Mouse (Mus musculus): ENCODE results near the gene BC030867.
"Not testable (repeated sequence)": the region's sequence is repeated elsewhere in the genome, so short reads cannot be mapped to it uniquely, and the experiment has no call there.

Gene BC030867

GRCm38 (mm10) chr11:102249351-102250090 lies 839 bp downstream of the BC030867 start:
- DNase-seq (ENCODE audit: low spot score in 2 of 2), result no peak

DNA sequence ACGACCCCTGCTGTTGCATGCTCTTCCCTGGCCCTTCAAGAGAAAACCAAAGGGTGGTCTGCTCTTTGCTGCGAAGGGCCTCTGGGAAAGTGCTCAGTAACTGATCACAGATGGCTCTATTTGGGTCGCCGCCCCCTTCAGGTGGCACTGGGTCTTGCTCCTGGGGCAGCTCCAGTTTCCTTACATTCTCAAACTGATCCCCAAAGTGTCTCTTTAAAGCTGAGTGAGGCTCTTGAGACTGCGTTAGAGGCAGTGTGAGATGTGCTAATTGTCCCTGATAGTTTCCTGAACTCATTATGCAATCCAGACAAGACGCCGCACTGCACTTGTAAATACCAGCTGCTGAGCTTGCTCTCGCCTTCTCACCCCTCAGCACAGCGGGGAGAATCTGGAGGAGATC lies 8.8 kb downstream of the BC030867 start:
- no peak for DNase-seq (ENCODE audit: low spot score in 2 of 2)

GRCm38 (mm10) chr11:102258095-102258494 lies 9.4 kb downstream of the BC030867 start:
- DNase-seq (ENCODE audit: low spot score in 2 of 2), result no peak

DNA sequence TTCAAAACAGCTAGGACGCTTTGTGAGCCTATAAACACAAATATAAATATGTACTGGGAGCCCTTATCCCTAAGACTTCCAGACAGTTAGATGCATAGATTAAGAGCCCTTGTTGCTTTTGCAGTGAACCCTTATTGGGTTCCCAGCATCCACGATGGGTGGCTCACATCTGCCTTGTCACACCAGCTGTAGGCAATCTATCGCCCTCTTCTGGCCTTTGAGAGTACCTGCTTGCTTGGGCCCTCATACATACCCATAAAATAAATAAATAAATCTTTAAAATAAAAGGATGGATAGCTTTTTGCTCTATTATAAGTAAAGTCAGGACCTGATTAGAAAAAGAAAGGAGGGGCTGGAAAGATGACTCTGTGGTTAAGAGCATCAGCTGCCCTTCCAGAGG lies 9.8 kb downstream of the BC030867 start:
- DNase-seq (ENCODE audit: low spot score in 2 of 2), result no peak

- DNase-seq (ENCODE audit: low spot score in 2 of 2), result no peak
Measured at GRCm38 (mm10) chr11:102263211-102263610, 14.5 kb downstream of the BC030867 start.

- DNase-seq (ENCODE audit: low spot score in 2 of 2), result no peak
Measured at GRCm38 (mm10) chr11:102265816-102266215, 17.1 kb downstream of the BC030867 start.

- DNase-seq (ENCODE audit: low spot score in 2 of 2), result no peak
Measured at GRCm38 (mm10) chr11:102266631-102267355, 18.1 kb downstream of the BC030867 start.

DNA sequence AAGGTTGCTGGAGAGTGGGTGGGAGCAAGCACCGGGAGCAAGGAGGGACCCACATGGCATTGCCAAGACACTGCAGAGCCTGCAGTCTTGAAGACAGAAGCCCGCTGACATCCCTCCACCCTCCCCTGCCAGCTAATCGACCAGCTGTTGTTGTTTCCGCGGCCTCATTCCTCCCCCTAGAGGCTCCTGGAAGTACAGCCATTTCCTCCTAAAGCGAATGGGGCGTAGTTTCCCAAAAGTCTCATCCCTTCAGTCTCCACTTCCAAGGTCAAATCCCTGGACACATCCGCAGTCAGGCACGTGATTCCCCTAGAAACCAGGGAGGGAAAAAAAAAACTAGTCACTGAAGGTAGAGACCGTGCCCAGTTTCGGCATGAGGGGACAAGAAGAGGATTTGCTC lies 18.8 kb downstream of the BC030867 start:
- DNase-seq (ENCODE audit: low spot score in 2 of 2), result peak; percentile 49 to 74

DNA sequence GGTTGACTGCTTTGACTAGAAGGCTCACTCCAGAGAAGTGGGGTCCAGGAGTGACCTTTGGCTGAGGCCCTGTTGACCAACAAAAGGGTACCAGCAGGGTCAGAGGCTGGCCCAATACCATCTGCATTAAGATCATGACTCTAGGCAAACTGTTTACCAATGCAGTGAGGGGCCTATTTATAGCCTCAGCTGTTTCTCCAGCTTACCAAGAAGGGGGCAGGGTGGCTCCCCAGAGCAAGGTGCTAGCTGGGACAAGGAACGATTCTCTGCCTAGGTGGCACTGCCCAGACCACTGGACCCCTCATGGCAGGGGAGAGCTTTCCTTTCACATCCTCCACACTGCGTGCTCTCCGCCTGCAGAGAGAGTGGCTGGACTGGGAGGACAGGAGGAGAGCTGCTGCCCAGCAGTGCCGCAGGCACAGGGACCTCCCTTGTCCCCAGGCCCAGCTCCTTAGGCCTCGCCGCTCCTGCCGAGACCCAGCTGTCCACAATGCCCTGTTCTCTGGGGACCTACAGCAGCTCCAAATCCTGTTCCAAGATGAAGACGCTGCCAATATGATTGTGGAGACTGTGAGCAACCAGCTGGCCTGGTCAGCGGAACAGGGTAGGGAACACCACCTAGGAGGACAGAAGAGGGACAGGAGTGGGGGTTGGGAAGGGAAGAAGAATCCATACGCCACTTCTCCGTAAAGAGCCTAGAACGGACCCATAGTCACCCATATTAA lies 20.0 kb downstream of the BC030867 start, which contains the start of gene Asb16:
TSS of gene Asb16 (plus strand) at position 224 of the 725 bp plus-strand sequence.
- DNase-seq (ENCODE audit: low spot score in 2 of 2), result no peak

DNA sequence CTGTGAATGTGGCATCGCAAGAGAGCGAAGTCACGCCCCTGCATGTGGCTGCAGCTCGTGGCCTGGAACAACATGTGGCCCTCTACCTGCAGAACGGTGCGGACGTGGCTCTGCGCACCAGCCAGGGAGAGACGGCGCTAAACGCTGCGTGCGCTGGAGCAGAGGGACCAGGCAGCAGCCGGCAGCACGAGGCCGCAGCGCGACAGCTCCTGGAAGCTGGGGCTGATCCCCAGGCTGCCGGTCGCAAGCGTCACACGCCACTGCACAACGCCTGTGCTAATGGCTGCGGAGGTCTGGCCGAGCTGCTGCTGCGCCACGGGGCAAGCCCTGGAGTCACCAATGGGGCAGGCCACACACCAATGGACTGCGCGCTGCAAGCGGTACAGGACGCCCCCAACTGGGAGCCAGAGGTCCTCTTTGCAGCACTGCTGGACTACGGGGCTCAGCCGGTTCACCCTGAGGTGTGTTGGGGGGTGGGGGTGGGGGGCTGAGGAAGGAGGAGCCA lies 27.8 kb downstream of the BC030867 start:
- peak in 1 of 2 experiments; percentile 18 for DNase-seq (ENCODE audit: low spot score in 2 of 2)

GRCm38 (mm10) chr11:102277754-102278153 lies 29.1 kb downstream of the BC030867 start:
- no peak for DNase-seq (ENCODE audit: low spot score in 2 of 2)

GRCm38 (mm10) chr11:102279595-102279994 lies 30.9 kb downstream of the BC030867 start:
- DNase-seq (ENCODE audit: low spot score in 2 of 2), result no peak

DNA sequence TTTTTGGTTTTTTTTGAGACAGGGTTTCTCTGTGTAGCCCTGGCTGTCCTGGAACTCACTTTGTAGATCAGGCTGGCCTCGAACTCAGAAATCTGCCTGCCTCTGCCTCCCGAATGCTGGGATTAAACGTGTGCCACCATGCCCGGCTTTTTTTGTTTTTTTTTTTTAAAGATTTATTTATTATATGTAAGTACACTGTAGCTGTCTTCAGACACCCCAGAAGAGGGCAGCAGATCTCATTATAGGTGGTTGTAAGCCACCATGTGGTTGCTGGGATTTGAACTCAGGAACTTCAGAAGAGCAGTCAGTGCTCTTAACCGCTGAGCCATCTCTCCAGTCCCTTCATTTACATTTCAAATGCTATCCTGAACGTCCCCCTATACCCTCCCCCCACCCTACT lies 31.6 kb downstream of the BC030867 start:
- DNase-seq (ENCODE audit: low spot score in 2 of 2), result not testable (repeated sequence)

DNA sequence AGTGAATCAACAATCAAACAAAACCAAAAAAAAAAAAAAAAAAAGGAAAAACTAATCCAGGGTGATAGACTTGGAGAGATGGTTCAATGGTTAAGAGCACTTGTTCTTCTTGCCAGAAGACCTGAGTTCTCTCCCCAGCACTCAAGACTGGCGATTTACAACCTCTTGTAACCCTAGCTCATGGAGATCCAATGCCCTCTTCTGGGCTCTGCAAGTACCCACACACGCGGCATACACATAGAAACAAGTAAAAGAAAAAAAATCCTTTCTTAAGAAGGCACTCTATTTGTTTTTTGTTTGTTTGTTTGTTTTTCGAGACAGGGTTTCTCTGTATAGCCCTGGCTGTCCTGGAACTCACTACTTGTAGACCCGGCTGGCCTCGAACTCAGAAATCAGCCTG lies 35.2 kb downstream of the BC030867 start:
- no peak for DNase-seq (ENCODE audit: low spot score in 2 of 2)

GRCm38 (mm10) chr11:102284501-102285094 lies 35.9 kb downstream of the BC030867 start, which contains the start of gene Tmub2:
TSS of gene Tmub2 (plus strand) at chr11:102284931.
- DNase-seq (ENCODE audit: low spot score in 2 of 2), result peak; percentile 94 to 96

GRCm38 (mm10) chr11:102285095-102285834 lies 36.6 kb downstream of the BC030867 start:
- DNase-seq (ENCODE audit: low spot score in 2 of 2), result no peak

- no peak for DNase-seq (ENCODE audit: low spot score in 2 of 2)
Measured at GRCm38 (mm10) chr11:102287485-102287884, 38.8 kb downstream of the BC030867 start.

DNA sequence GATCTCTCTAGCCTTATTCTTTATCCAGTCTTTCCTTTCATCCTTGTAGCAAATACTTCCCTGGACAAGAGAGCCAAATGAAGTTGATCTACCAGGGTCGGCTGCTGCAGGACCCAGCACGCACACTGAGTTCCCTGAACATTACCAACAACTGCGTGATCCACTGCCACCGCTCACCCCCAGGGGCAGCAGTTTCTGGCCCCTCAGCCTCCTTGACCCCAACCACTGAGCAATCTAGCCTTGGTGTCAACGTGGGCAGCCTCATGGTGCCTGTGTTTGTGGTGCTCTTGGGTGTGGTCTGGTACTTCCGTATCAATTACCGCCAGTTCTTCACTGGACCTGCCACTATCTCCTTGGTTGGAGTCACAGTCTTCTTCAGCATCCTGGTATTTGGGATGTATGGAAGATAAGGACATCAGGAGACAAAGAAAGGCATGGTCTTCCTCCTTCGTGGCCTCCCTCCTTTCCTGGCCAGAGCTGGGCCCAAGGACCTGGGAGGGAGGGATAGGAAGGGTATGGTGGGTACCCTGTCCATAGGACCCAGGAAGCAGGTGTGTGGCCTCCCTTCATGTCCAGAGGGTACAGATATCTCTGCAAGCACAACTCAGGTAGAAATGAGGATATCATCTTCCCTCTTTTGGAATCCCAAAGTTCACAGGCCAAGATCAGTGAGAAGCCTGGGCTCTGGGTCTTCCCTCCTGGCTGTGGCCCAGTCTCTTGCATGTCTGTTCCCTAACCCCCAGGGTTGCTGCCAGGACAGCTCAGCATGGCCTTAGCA lies 39.5 kb downstream of the BC030867 start:
- DNase-seq (ENCODE audit: low spot score in 2 of 2), result no peak

DNA sequence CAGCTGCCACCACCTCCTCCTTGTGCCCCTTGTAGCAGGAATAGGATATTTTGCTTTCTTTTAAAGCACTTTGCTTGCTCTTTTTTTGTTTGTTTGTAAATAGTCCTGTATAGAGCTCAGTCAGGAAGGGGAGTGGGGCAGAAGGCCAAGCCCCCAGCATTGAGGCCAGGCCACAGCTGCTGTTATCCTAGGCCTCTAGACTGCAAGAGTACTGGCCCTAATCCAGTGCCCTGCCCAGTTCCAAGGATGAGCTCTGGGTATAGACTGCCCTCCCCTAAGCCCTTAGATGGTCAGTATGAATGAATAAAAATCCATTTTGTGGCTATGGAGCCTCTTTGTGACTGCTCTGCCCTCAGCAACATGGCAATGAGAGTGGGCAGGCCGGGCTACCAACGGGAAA lies 40.2 kb downstream of the BC030867 start:
- DNase-seq (ENCODE audit: low spot score in 2 of 2), result no peak

DNA sequence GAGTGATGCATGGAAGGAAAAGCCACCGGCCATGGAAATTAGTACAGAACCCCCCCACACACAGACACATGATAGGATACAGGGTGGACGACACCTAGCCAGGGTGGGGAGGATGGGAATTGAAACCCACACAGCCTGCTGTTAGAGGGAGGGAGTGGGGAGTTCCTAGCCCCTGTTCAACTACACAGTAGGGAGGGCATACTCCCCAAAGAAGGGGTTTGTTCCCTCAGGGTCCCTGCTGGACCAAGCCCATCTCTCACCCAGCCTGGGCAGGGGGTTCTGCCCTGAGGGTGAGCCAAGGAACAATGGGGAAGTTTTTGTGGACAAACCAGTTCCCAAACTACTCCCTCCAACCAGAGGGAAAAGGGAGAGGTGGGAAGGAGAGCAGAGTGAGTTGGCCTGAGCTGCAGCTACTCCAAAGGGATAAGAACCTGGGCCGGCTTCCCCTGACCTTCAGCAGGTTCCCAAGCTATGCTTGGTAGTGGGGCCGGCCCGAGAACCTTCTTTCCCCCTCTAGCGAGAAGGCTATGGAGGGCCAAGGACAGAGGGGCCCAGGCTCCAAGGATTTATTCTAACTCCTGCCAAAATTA lies 40.9 kb downstream of the BC030867 start:
- no peak for DNase-seq (ENCODE audit: low spot score in 2 of 2)
